Mouse (Mus musculus): ENCODE measurements at regions not wholly inside any gene's neighbourhood (a gene's known extent, or its start where the extent isn't known, plus 50 kb on each side); places are given as distances from the start of the nearest gene placed in this dataset.

GRCm38 (mm10) chr15:43607700-43608099, 3473.5 kb downstream of the 9330182O14Rik start:
- no peak for TF ChIP-seq CTCF (conservative IDR thresholded peaks at IDR 0.05; ENCODE audit: low read length)
- TF ChIP-seq POU5F1 (IDR thresholded peaks at IDR 0.05; ENCODE audit: borderline replicate concordance, low read length) = no peak
